Mouse (Mus musculus): ENCODE data around the gene Gtpbp1. TPM values are rescaled to one million over a fixed set of nuclear protein-coding genes. Genes with fewer than 3 reads are reported as not detected.
A peak's percentile ranks its signal among the peaks of the same experiment; 100 is the strongest.

The Gtpbp1 gene
- polyA plus RNA-seq, 1 experiment: 52.7 TPM

GRCm38 (mm10) chr15:79686046-79686869 is 4.4 kb upstream of the Gtpbp1 start:
- TF ChIP-seq MAX (IDR thresholded peaks at IDR 0.05; ENCODE audit: low read depth) (peak; percentile 45), MYOD1 (IDR thresholded peaks at IDR 0.05; ENCODE audit: control insufficient read depth in 1 of 3, insufficient read length in 2 of 3, low read depth in 2 of 3) (no peak), E2F4 (IDR thresholded peaks at IDR 0.05; ENCODE audit: insufficient read depth) (no peak)
- Histone ChIP-seq H3ac (ENCODE audit: control insufficient read depth, insufficient read length) (peak overlapping the region; percentile 84), H3K79me2 (ENCODE audit: control insufficient read depth, insufficient read depth) (peaks cover 62% of the 10 kb centered on the region)

DNA sequence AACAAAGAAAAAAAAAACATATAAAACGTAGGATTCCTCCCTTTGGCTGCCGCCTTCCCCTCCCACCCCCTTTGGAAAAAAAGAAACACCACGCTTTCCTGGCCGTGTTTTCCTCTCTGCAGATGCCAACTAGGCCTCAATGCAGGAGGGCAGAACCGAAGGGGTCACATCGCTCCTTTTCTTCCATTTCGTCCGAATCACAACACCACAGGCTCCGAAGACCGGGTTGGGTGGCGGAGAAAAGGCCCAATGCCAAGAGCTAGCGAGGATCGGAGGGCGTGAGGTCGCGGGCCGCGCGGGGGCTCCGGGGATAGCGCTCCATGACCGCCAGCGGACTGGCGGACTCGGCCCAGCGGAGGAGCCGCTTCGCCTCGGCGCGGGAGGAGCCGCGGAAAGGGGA is 3.5 kb upstream of the Gtpbp1 start:
- Histone ChIP-seq H3K79me2 (ENCODE audit: control insufficient read depth, insufficient read depth) (peaks cover 62% of the 10 kb centered on the region), H3K27me3 (ENCODE audit: control insufficient read depth, insufficient read depth, insufficient read length) (no peaks in the 10 kb centered on the region), H3K36me3 (ENCODE audit: control insufficient read depth, insufficient read depth) (no peaks in the 10 kb centered on the region), H3ac (ENCODE audit: control insufficient read depth, insufficient read length) (peak overlapping the region; percentile 84), H3K4me3 (peak overlapping the region; percentile 61), H3K4me2 (ENCODE audit: low read depth) (peak overlapping the region; percentile 90)
- no peak for TF ChIP-seq TCF12 (IDR thresholded peaks at IDR 0.05; ENCODE audit: insufficient read depth, poor library complexity, severe bottlenecking)
- no peak for TF ChIP-seq POLR2AphosphoS2 (IDR thresholded peaks at IDR 0.05; ENCODE audit: insufficient read length, low read depth)
- no peak for TF ChIP-seq MAX (IDR thresholded peaks at IDR 0.05; ENCODE audit: low read depth)
- no peak for TF ChIP-seq CEBPB (IDR thresholded peaks at IDR 0.05; ENCODE audit: insufficient read depth, poor library complexity, severe bottlenecking)
- TF ChIP-seq USF1 (IDR thresholded peaks at IDR 0.05; ENCODE audit: low read depth): no peak
- TF ChIP-seq MYOG (IDR thresholded peaks at IDR 0.05; ENCODE audit: control insufficient read depth in 1 of 3, insufficient read depth in 1 of 3, insufficient read length in 2 of 3, low read depth in 2 of 3): no peak
- no peak for TF ChIP-seq E2F4 (IDR thresholded peaks at IDR 0.05; ENCODE audit: insufficient read depth)
- TF ChIP-seq TCF3 (IDR thresholded peaks at IDR 0.05; ENCODE audit: insufficient read length, low read depth): no peak
- no peak for TF ChIP-seq MYOD1 (IDR thresholded peaks at IDR 0.05; ENCODE audit: control insufficient read depth in 1 of 3, insufficient read length in 2 of 3, low read depth in 2 of 3)
- TF ChIP-seq SRF (IDR thresholded peaks at IDR 0.05; ENCODE audit: control insufficient read depth, insufficient read length, low read depth): no peak
- no peak for TF ChIP-seq POLR2A (IDR thresholded peaks at IDR 0.05; ENCODE audit: insufficient read length, low read depth)
- no peak for TF ChIP-seq REST (IDR thresholded peaks at IDR 0.05; ENCODE audit: insufficient read depth, insufficient read length)

More at GRCm38 (mm10) chr15:79686046-79686869, 4.4 kb upstream of the Gtpbp1 start:
- H3K4me2 ChIP-seq (ENCODE audit: low read depth): peak overlapping the region; percentile 90
- peak overlapping the region; percentile 61 for H3K4me3 ChIP-seq
- H3K36me3 ChIP-seq (ENCODE audit: control insufficient read depth, insufficient read depth): no peaks in the 10 kb centered on the region
- no peaks in the 10 kb centered on the region for H3K27me3 ChIP-seq (ENCODE audit: control insufficient read depth, insufficient read depth, insufficient read length)

- peak within 1 kb of the TSS; percentile 91 for H3K4me2 ChIP-seq (ENCODE audit: low read depth)
- no peaks in the 10 kb centered on the region for H3K36me3 ChIP-seq (ENCODE audit: control insufficient read depth, insufficient read depth)
- no peak for TF ChIP-seq MAX (IDR thresholded peaks at IDR 0.05; ENCODE audit: low read depth)
- no peak for TF ChIP-seq REST (IDR thresholded peaks at IDR 0.05; ENCODE audit: insufficient read depth, insufficient read length)
- TF ChIP-seq USF1 (IDR thresholded peaks at IDR 0.05; ENCODE audit: low read depth): peak; percentile 69
- no peak for TF ChIP-seq TCF12 (IDR thresholded peaks at IDR 0.05; ENCODE audit: insufficient read depth, poor library complexity, severe bottlenecking)
- TF ChIP-seq TCF3 (IDR thresholded peaks at IDR 0.05; ENCODE audit: insufficient read length, low read depth): peak; percentile 34
- peak; percentile 26 for TF ChIP-seq E2F4 (IDR thresholded peaks at IDR 0.05; ENCODE audit: insufficient read depth)
- TF ChIP-seq POLR2AphosphoS2 (IDR thresholded peaks at IDR 0.05; ENCODE audit: insufficient read length, low read depth): peak; percentile 95
- TF ChIP-seq MYOG (IDR thresholded peaks at IDR 0.05; ENCODE audit: control insufficient read depth in 1 of 3, insufficient read depth in 1 of 3, insufficient read length in 2 of 3, low read depth in 2 of 3): peak in 1 of 3 experiments; percentile 54
- peak; percentile 66 for TF ChIP-seq SRF (IDR thresholded peaks at IDR 0.05; ENCODE audit: control insufficient read depth, insufficient read length, low read depth)
- TF ChIP-seq POLR2A (IDR thresholded peaks at IDR 0.05; ENCODE audit: insufficient read length, low read depth): peak; percentile 96
- no peak for TF ChIP-seq CEBPB (IDR thresholded peaks at IDR 0.05; ENCODE audit: insufficient read depth, poor library complexity, severe bottlenecking)
- peak in 2 of 3 experiments; percentile 22 to 51 for TF ChIP-seq MYOD1 (IDR thresholded peaks at IDR 0.05; ENCODE audit: control insufficient read depth in 1 of 3, insufficient read length in 2 of 3, low read depth in 2 of 3)
Observed at GRCm38 (mm10) chr15:79687646-79688267, 2.9 kb upstream of the Gtpbp1 start, which contains the start of gene Josd1. Gene Josd1, minus strand, starts transcription at chr15:79687919.

DNA sequence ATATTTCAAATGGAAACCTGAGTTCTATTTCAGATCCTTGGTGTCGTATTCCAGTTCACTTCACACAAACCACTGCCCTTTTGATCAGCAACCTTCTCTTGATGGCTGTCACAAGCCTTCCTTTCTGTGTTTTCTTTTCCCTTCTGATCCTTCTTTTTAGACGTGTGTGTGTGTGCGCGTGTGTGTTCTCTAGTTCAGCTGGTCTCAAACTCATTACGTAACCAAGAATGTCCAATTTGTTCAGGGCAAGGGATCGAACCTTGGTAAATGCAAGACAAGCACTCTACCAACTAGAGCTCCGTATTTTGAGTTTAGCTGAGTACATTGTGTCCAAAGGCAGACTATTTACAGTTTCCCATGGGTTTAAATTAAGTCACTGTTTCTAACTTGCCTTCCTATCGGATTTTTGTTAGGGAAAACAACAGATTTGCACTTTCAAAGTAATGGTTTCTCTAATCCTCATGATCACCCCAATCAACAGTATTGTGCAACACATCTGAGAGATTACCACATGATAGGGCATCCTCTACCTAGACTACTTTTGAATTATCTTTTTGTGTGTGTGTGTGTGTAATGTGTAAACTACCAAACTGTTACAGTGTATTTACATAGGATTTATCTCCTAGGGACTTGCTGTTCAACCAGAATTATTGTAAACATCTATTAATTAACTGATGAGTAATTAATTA is 2.2 kb upstream of the Gtpbp1 start:
- H3K36me3 ChIP-seq (ENCODE audit: control insufficient read depth, insufficient read depth): no peaks in the 10 kb centered on the region
- peak overlapping the region; percentile 91 for H3K4me2 ChIP-seq (ENCODE audit: low read depth)
- no peaks in the 10 kb centered on the region for H3K27me3 ChIP-seq (ENCODE audit: control insufficient read depth, insufficient read depth, insufficient read length)
- peak overlapping the region; percentile 61 for H3K4me3 ChIP-seq
- H3K79me2 ChIP-seq (ENCODE audit: control insufficient read depth, insufficient read depth): peaks cover 62% of the 10 kb centered on the region
- peak overlapping the region; percentile 84 for H3ac ChIP-seq (ENCODE audit: control insufficient read depth, insufficient read length)
- TF ChIP-seq CEBPB (IDR thresholded peaks at IDR 0.05; ENCODE audit: insufficient read depth, poor library complexity, severe bottlenecking) (peak; percentile 82), USF1 (IDR thresholded peaks at IDR 0.05; ENCODE audit: low read depth) (no peak)

More at GRCm38 (mm10) chr15:79687646-79688267, 2.9 kb upstream of the Gtpbp1 start, which contains the start of gene Josd1:
- peaks cover 62% of the 10 kb centered on the region for H3K79me2 ChIP-seq (ENCODE audit: control insufficient read depth, insufficient read depth)
- H3K27me3 ChIP-seq (ENCODE audit: control insufficient read depth, insufficient read depth, insufficient read length): no peaks in the 10 kb centered on the region
- H3ac ChIP-seq (ENCODE audit: control insufficient read depth, insufficient read length): peak within 1 kb of the TSS; percentile 84
- peak within 1 kb of the TSS; percentile 61 for H3K4me3 ChIP-seq
